Mouse (Mus musculus) yolk sac, embryonic 10.5 days (tissue): ENCODE measurements around the gene Figla.

Experiments
- DNase-seq: peaks from one replicate; pipeline ENCODE4 v3.0.0-alpha.2; 2017; ENCODE audit warnings: low spot score

Figla gene

DNA sequence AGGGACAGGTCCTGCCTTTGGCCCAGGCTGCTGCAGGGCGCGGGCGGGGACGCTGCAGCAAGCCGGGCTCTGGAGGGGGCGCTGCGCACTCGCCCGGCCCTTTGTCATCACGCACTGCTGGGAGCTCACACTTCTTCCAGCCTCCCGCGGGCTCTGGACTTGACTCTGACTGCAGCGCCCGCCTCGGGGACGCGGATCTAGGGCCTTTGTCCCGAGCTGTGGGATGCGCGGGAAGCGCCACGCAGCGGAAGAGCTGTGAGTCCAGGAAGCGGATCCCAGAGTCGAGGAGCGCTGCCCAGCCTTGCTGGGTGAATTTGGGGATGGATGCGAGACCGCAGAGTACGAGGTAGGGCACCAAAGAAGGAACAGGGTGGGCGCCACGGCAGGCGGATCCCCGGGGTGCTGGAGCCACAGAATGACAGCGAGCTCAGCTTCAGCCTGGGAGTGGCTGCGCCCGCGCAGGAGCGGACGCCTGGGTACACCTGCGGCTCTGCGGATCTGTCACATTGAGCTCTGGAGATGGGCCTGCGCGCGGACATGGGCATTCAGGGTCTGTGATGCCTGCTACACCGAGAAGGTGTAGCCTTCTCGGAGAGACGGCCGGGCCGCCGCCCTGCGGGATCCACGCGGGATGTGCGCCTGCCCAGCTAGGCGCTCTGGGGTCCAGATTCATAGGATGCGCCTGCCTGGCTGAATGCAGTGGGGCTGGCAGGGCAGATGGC lies 12.8 kb downstream of the Figla start, which contains the start of gene Add2:
Add2 (plus strand) TSS at position 81 of the 722 bp plus-strand sequence.
- no peak for DNase-seq

DNA sequence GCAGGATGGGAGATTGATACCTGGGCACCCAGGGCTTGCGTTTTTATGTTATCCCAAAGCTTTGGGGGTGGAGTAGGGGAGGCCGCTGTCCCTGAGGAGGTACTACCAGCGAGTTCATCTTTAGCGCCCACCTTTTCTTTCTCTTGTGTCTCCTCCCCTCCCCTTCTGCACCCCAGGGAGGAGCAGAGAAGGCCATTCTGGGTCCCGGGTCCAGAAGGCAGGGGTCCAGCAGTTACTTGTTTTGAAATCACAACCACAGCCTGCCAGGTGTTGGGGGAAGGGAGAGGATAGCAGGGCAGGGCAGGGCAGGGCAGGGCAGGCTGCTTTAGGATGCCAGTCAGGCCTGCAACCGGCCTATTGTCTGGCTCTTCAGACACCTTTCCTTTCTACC lies 13.3 kb downstream of the Figla start:
- no peak for DNase-seq

DNA sequence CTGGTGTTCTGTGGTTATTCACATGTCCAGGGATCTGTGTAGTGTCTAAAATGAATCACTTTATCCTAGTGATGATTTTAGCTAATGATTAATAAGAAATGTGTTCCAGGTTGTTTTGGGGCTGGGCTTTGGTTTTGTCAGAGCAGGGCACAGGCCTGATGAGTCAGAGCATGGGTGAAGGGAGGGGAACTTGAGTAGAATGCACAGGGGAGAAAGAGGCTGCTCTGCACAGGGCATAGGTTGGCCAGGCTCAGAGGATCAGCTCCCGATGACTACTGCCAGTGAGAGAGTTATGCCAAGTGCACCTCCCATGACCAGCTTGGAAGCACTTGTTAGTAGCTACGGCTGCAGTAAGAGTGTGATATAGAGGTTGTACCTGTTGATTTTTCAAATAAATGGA lies 15.6 kb downstream of the Figla start:
- no peak for DNase-seq

DNA sequence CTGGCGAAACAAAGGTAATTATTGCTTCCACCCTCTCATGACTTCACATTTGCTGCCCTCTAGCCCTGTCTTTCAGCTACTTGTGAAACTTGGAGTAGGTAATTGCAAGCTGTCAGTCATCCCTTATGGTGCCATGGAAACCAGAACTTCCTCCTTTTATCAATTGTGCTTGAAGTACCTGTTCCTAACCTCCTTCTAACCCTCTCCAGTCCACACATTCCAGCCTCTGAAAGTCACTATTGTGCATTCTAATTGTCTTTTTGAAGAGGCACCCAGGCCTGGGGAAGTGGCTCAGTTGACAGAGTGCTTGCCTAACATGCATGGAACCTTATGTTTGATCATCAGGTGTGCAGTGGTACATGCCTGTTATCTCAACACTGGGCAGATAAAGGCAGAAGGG lies 17.7 kb downstream of the Figla start:
- no peak for DNase-seq

- DNase-seq: no peak
Measured at GRCm38 (mm10) chr6:86038901-86039300, 22.9 kb downstream of the Figla start.

DNA sequence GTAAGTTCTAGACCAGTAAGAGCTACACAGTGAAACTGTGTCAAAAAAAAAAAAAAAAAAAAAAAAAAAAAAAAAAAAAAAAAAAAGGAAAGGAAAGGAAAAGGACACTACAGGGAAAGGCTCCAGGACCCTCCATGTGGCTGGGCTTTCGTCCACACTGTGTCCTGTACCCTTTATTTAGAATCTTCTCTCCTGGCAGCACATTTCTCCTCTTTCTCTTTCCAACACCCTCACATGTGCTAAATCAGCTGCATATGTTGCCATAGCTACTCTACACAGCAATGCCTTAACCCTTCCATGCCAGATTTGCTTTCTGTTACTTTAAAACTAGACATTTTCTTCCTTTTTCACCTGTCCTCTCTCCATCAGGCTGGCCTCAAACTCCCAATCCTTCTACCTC lies 24.2 kb downstream of the Figla start:
- DNase-seq: no peak

DNA sequence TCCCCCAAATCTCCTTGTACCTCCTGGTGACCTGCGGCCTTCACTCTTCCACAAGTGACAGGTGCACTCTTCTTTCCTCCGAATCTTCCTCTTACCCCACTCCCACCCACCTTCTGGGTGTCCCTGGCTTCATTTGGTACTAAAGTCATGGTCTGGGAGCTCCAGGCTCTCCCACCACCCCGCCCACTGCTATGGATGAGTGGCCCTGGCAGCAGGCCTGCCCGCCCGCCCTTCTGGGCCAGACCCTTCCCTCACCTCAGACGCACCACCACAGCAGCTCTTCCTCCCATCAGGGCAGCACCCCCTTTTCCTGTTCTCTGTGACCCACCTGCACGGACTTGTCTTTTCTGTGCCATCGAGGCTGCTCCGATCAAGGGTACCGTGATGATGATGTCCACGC lies 31.5 kb downstream of the Figla start:
- no peak for DNase-seq

DNA sequence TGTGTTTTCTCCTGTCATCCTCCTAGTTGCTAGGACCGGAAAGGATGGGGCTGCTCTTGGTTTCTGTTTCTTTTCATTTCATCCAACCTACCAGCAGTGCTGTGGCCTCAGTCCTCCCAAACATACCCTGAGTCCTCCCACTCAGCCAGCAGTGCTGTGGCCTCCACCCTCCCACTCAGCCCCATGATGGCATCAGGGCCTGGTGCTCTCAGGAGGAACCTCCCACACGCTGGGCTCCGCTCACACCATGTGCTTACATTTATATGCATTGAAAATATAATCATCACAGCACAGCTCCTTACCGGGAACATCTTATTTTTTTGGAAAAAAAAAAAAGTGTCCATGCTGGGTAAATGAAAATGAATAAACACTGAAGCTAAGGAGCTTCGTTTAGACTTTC lies 32.5 kb downstream of the Figla start:
- no peak for DNase-seq

DNA sequence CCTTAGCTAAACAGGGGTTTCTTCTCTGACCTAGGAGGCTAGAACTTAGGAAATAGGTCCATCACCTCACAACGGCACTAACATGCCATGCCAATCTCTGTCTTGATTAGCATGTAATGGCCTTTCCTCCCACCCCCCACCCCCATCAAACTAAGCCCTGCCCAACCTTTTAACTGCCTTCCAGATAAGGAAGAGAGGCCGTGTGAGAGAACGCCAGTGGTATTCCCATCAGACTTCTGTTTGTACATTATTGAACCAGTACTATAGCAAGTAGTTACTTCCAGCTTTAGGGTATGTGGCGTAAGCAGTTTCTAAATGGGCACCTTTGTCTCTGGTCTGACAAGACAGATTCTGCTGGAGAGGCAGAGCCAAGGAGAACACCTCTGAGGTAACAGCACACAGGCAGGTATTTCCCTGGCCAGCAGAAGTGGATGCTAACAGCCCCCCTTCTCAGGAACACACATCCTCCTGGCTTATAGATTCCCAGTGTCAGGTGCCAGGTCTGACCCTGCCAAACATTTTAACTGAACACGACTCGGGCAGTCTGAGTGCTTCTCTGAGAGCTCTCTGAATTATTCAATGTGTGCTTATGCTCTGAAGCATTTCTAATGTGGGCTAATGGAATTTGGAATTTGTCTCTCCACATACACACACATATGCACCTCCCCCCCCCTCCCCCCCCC lies 34.8 kb downstream of the Figla start:
- DNase-seq: no peak

GRCm38 (mm10) chr6:86052032-86052459 lies 36.1 kb downstream of the Figla start:
- no peak for DNase-seq

GRCm38 (mm10) chr6:86052556-86052955 lies 36.6 kb downstream of the Figla start:
- DNase-seq: no peak

- DNase-seq: no peak
Measured at GRCm38 (mm10) chr6:86053099-86053498, 37.1 kb downstream of the Figla start.

DNA sequence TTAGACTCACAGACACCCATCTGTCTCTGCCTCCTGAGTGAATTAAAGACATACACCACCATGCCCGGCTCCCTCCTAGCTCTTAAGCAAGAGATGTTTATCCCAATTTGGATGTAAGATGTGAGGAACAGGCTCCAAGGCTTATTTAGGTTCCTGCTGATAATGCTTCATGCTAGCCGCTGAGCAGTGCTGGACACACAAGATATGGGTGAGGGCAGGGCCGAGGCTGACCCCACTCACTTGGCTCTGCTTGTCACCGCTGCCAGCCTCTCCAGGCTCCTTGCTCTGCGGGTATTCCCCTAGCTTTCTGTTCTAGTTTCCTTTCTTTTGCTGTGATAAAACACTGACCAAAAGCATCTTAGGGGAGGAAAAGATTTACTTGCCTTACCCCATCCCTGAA lies 37.6 kb downstream of the Figla start:
- DNase-seq: no peak

DNA sequence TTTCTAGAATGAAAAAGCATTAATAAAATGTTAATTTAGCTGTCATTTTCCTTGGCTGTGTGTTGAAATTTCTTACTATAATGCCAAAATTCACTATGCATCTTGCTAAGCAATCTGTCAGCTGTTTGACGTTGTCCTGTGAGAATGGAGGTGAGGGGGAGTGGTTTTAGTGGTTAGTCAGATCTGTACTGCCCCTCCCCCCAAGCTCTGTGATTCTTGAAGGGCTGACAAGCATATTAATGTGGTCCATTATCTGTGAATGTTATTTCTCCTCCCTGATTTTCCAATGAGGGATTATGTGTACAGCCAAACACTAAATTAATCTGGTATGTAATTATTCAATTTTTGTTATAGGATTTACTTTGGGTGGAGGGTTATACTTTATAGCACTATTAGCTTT lies 42.5 kb downstream of the Figla start:
- DNase-seq: no peak

DNA sequence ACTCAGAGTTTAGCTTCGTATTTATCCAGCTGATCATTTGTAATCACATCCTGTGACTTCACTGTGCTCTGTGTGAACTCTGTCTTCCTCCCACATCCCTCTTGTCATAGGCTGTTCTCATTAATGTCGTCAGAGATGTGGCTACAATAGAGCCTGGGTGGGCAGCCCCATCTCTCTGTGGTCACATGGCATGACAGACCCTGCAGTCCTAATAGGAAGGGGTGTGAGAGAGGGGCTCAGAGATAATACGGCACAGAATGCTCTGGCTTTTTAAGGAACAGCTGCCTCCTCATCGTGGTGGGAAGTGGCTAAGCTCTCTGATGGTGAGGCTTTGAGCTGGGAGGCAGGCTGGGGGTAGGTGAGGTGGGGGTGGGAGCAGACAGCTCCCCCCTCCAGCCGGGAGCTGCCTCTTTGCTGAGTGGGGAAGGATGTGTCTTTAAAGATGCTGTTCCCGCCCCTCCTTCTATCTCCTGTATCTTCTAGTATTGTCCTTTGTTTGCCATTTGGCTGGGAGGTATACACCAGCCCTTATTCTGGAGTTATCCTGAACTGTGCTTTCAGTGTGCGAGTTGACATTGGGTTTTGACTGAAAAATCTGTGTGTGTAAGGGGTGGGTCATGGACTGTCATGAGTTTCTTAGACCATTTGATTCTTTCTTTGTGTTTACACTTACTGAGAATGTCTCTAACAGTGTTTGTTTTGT lies 43.3 kb downstream of the Figla start:
- no peak for DNase-seq

GRCm38 (mm10) chr6:86060170-86060569 lies 44.2 kb downstream of the Figla start:
- DNase-seq: no peak

- DNase-seq: no peak
Measured at GRCm38 (mm10) chr6:86062226-86062625, 46.3 kb downstream of the Figla start.

DNA sequence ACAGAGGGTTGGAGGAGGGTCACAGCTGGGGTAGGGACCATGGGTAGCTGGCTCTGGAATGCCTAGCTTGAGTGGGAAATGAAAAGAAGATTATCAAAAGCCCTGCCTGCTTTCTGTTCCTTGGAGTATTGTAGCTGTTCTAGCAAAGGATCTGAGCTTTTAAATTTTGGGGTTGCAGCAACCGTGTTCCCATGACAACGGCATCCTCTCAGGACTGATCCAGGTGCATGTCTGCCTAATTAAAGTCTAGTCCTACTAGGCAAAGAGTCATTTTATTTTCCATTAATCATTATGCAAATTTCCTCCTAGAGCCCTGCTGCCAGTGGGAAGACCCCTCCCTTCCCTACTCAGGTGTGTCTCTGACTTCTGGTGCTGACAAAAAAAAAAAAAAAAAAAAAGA lies 46.7 kb downstream of the Figla start:
- DNase-seq: no peak

- DNase-seq: no peak
Measured at GRCm38 (mm10) chr6:86064318-86065016, 48.5 kb downstream of the Figla start.

DNA sequence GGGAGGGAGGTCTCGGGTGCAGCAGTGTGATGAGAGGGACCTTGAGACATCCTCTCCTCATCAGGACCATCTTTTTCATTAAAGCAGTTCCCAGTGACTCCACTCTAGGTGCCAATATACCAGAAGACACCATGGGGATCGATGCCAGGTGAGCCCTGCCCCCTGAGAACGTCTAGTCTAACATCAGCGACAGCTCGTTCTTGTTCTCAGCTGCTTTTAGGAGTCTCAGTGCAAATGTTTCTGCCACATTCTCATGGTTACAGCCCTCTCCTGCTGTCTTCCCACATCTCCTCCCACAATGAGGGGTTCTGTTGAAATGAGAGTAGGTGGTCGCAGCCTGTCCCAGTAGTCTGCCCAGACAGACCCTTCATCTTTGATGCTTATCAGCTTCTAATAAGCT lies 50.8 kb downstream of the Figla start:
- no peak for DNase-seq

DNA sequence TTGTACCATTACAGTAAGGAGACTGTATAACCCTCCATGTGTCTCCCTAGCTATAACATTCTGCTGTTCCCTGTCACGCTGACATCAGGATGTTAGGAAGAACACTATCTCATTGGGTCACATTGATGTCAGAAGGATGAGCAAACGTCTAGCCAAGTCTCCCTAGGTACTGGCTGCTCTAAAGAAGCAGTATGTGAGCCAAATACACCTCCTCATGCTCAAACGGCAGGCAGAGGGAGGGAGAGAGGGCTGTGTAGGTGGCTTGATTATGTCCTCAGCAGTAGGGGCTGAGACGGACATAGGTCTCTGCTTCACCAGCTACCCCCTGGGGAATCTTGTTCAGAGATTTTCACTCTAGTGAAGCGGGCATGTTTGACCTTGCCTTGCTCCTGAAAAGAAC lies 51.2 kb downstream of the Figla start:
- DNase-seq: no peak

- no peak for DNase-seq
Measured at GRCm38 (mm10) chr6:86069009-86069408, 53.0 kb downstream of the Figla start.

DNA sequence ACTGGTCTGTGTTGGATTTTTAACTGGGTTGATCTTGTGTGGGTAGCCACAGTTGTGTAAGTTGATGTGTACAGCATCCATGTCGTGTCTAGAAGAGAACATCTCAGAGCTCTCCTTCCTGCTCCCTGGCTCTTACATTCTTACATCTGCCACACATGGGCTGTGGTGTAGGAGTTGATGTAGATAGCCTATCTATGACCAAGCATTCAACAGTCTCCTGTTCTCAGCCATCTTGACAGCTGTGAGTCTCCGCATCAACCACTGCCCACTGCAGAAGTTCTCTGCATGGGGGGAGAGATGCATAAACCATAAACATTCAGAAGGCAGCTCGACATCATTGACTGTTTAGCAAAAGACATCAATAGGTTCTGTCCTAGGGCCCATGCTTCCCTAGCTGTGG lies 53.9 kb downstream of the Figla start:
- no peak for DNase-seq
